Mouse (Mus musculus): ENCODE results near the gene Coa7. TPM values are rescaled to one million over a fixed set of nuclear protein-coding genes. Genes with fewer than 3 reads are reported as not detected.

Coa7 gene
- polyA plus RNA-seq, 1 experiment from 2014 or later: 49.0 TPM

GRCm38 (mm10) chr4:108323588-108323987, 4.4 kb upstream of the Coa7 start:
- Histone ChIP-seq H3K36me3 (replicated peaks) (no peaks in the 10 kb centered on the region), H3K4me1 (peaks cover 7% of the 10 kb centered on the region), H3K9ac (no peak overlapping the region), H3K4me2 (no peak overlapping the region), H3K27ac (no peak overlapping the region), H3K4me3 (replicated peaks) (no peak overlapping the region), H3K9me3 (0 out of 2 replicates have a peak, but pooled peaks cover 3% of the 10 kb centered on the region), H3K27me3 (no peaks in the 10 kb centered on the region)
- 70% methylated on average over 5 of the region's 5 CpGs for WGBS
- no peak for ATAC-seq (ENCODE audit: low FRiP score)

GRCm38 (mm10) chr4:108327071-108327579, 815 bp upstream of the Coa7 start:
- Histone ChIP-seq H3K36me3 (replicated peaks) (peaks cover 9% of the 10 kb centered on the region), H3K27me3 (no peaks in the 10 kb centered on the region), H3K27ac (peak overlapping the region; percentile 92), H3K9ac (peak overlapping the region; percentile 68; the same call in 1 of the 2 replicates), H3K4me3 (replicated peaks) (peak overlapping the region; percentile 67), H3K9me3 (no peaks in the 10 kb centered on the region), H3K4me2 (peak overlapping the region; percentile 53), H3K4me1 (peaks cover 11% of the 10 kb centered on the region)
- no peak; the same call in 1 of the 2 replicates for ATAC-seq (ENCODE audit: low FRiP score)
- WGBS: 41% methylated on average over 6 of the region's 6 CpGs

GRCm38 (mm10) chr4:108329840-108330239, 1.9 kb downstream of the Coa7 start:
- Histone ChIP-seq H3K27ac (no peak overlapping the region), H3K4me3 (replicated peaks) (no peak overlapping the region), H3K36me3 (replicated peaks) (peaks cover 34% of the 10 kb centered on the region), H3K9me3 (no peaks in the 10 kb centered on the region), H3K4me1 (peaks cover 11% of the 10 kb centered on the region), H3K27me3 (no peaks in the 10 kb centered on the region), H3K4me2 (no peak overlapping the region), H3K9ac (no peak overlapping the region)
- 95% methylated on average over 6 of the region's 6 CpGs for WGBS
- ATAC-seq (ENCODE audit: low FRiP score): no peak

DNA sequence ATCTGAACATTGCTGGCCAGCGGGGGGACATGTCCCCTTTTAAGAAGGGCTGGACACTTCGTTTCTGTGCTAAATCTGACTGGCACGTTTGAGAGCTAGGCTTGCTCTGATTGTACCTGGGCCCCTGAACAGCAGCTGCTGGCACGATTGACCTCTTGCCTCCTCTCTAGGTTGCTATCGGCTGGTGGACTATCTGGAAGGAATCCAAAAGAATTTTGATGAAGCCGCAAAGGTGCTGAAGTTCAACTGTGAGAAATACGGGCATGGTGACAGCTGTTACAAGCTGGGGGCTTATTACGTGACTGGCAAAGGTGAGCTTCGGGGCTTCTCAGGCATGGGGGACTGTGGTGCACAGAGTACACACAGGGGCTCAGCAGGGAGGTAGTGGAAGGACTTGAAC, 4.1 kb downstream of the Coa7 start:
- 90% methylated on average over 9 of the region's 9 CpGs for WGBS
- Histone ChIP-seq H3K36me3 (replicated peaks) (peaks cover 46% of the 10 kb centered on the region), H3K27ac (no peak overlapping the region)

DNA sequence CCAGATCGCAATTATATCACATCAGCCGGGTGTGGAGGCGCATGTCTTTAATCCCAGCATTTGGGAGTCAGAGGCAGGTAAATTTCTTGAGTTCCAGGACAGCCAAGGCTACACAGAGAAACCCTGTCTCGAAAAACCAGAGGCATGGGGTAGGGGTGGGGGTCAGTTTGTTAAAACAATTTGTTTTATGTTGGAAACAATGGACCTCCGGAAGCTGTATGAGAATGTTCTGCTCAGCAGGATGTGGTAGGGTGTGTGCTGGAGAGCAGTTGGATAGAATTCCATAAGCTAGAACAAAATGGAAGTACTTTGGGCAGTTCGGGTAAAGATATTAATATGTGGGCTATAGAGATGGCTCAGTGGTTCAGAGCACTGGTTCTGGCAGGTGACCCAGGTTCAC, 7.5 kb downstream of the Coa7 start:
- peaks cover 61% of the 10 kb centered on the region for H3K36me3 ChIP-seq (replicated peaks)
- H3K4me2 ChIP-seq: no peak overlapping the region
- no peak for ATAC-seq (ENCODE audit: low FRiP score)
- H3K9me3 ChIP-seq: no peaks in the 10 kb centered on the region
- H3K4me3 ChIP-seq (replicated peaks): no peak overlapping the region
- H3K27me3 ChIP-seq: no peaks in the 10 kb centered on the region
- H3K27ac ChIP-seq: no peak overlapping the region
- peaks cover 14% of the 10 kb centered on the region for H3K4me1 ChIP-seq
- 93% methylated on average over 6 of the region's 6 CpGs for WGBS
- no peak overlapping the region for H3K9ac ChIP-seq

More for the DNA sequence above, 4.1 kb downstream of the Coa7 start:
- Histone ChIP-seq H3K4me1 (peaks cover 10% of the 10 kb centered on the region), H3K4me3 (replicated peaks) (no peak overlapping the region), H3K9ac (no peak overlapping the region), H3K9me3 (no peaks in the 10 kb centered on the region), H3K4me2 (no peak overlapping the region), H3K27me3 (no peaks in the 10 kb centered on the region)
- ATAC-seq (ENCODE audit: low FRiP score): no peak

DNA sequence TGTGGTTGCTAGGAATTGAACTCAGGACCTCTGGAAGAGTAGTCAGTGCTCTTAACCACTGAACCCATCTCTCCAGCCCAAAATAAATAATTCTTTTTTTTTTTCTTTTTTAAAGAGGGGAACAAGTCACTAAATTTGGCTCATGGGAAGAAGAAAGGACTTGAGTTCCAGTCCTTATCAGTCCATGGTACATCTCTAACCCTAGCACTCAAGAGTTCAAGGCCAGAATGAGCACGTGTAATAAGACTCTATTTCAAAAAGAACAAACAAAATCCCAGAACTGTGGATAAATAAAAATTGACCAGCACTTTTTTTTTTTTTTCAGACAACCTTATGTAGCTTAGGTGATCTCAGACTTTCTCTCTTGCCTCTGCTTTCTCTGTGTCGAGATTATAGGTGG, 8.8 kb downstream of the Coa7 start:
- Histone ChIP-seq H3K9ac (no peak overlapping the region), H3K27me3 (no peaks in the 10 kb centered on the region), H3K9me3 (no peaks in the 10 kb centered on the region), H3K4me1 (peaks cover 14% of the 10 kb centered on the region), H3K4me3 (replicated peaks) (no peak overlapping the region), H3K27ac (no peak overlapping the region), H3K4me2 (no peak overlapping the region), H3K36me3 (replicated peaks) (peaks cover 61% of the 10 kb centered on the region)
- ATAC-seq (ENCODE audit: low FRiP score): no peak
- 85% methylated on average over 2 of the region's 2 CpGs for WGBS

DNA sequence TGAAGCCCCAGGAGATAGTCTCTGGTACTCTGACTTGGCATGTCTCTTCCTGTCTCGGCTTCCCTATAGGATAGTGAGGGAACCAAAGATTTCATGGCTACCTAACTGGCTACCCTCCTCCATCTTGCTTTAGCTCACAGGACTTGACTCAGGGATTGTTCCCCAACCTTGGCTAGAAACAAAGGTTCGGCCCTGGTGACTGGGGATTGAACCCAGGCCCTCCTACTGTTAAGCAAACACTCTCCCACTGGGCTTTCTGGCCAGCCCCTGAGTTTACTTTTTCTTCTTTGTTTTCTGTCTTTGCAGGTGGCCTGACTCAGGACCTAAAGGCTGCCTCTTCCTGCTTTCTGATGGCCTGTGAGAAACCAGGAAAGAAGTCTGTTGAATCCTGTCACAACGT, 9.9 kb downstream of the Coa7 start:
- Histone ChIP-seq H3K27ac (peak overlapping the region; percentile 73), H3K27me3 (no peaks in the 10 kb centered on the region), H3K4me2 (no peak overlapping the region), H3K36me3 (replicated peaks) (peaks cover 52% of the 10 kb centered on the region), H3K9me3 (no peaks in the 10 kb centered on the region), H3K4me3 (replicated peaks) (no peak overlapping the region), H3K9ac (no peak overlapping the region), H3K4me1 (peaks cover 14% of the 10 kb centered on the region)
- ATAC-seq (ENCODE audit: low FRiP score): no peak
- WGBS: 38% methylated on average over 3 of the region's 3 CpGs

DNA sequence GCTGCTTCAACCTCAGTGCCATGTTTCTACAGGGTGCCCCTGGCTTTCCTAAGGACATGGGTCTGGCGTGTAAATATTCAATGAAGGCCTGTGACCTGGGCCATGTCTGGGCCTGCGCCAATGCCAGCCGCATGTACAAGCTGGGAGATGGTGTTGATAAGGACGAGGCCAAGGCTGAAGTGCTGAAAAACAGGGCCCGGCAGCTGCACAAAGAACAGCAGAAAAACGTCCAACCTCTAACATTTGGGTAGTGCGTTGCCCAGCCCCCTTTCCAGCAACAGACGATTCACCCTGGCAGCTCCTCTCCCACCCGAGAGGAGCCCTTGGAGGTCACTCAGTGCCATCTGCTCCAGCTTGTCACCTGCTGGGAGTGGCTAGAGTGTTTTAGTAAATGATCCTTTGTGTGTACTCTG, 10.4 kb downstream of the Coa7 start:
- Histone ChIP-seq H3K27ac (peak overlapping the region; percentile 73), H3K27me3 (no peaks in the 10 kb centered on the region), H3K4me2 (no peak overlapping the region), H3K9ac (no peak overlapping the region; the same call in 1 of the 2 replicates), H3K4me3 (replicated peaks) (no peak overlapping the region), H3K4me1 (peaks cover 14% of the 10 kb centered on the region), H3K36me3 (replicated peaks) (peaks cover 47% of the 10 kb centered on the region), H3K9me3 (no peaks in the 10 kb centered on the region)
- 72% methylated on average over 9 of the region's 9 CpGs for WGBS
- 0 out of 2 replicates have a peak, but pooled peaks have one; percentile 43 for ATAC-seq (ENCODE audit: low FRiP score)

DNA sequence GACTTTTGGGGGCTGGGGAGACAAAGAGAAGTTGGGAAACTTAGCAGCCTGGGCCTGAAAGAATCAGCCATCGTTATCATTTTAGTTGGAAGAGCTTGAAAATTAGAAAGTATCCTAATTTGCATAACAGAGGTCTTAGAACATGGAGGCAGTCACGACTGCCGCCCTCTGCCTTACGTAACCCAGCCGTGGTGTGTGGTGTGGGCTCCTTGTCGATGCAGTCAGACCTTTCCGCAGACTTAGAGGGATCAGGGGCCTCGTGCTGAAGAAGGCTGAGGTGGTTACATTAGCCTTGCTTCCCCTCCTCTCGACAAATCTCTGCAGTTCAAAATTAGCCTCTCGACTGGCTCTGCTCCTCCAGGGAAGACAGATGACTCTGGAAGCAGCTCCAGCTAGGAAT, 10.9 kb downstream of the Coa7 start:
- H3K9me3 ChIP-seq: no peaks in the 10 kb centered on the region
- peak overlapping the region; percentile 42 for H3K9ac ChIP-seq
- WGBS: 56% methylated on average over 10 of the region's 10 CpGs
- H3K4me2 ChIP-seq: no peak overlapping the region
- H3K4me1 ChIP-seq: peaks cover 14% of the 10 kb centered on the region
- no peaks in the 10 kb centered on the region for H3K27me3 ChIP-seq
- H3K4me3 ChIP-seq (replicated peaks): no peak overlapping the region
- peaks cover 44% of the 10 kb centered on the region for H3K36me3 ChIP-seq (replicated peaks)
- peak overlapping the region; percentile 73 for H3K27ac ChIP-seq
- 0 out of 2 replicates have a peak, but pooled peaks have one; percentile 33 for ATAC-seq (ENCODE audit: low FRiP score)

DNA sequence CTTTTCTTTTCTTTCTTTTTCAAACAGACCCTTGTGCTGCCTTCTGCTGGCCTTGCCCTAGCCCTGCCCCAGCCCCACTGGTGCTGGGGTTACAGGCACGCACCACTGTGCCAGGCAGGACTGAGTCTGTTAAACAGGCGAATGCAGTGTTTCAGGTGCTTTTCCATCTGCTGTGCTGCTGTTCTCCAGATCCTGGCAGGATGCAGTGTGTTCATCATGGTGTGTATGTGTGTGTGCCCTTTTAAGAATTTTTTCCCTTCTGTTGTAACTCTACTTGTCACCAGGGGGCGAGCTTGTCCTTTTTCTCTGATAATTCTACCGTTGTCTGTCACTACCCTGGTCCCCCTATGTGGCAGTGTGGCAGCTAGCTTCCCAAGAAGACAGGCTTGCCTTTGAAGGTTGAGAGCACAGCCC, 11.3 kb downstream of the Coa7 start:
- peaks cover 39% of the 10 kb centered on the region for H3K36me3 ChIP-seq (replicated peaks)
- peak overlapping the region; percentile 73 for H3K27ac ChIP-seq
- no peaks in the 10 kb centered on the region for H3K9me3 ChIP-seq
- no peak overlapping the region for H3K4me2 ChIP-seq
- no peaks in the 10 kb centered on the region for H3K27me3 ChIP-seq
- 17% methylated on average over 4 of the region's 4 CpGs for WGBS
- H3K4me3 ChIP-seq (replicated peaks): no peak overlapping the region
- H3K4me1 ChIP-seq: peaks cover 16% of the 10 kb centered on the region
- peak; percentile 79 for ATAC-seq (ENCODE audit: low FRiP score)
- H3K9ac ChIP-seq: peak overlapping the region; percentile 42

DNA sequence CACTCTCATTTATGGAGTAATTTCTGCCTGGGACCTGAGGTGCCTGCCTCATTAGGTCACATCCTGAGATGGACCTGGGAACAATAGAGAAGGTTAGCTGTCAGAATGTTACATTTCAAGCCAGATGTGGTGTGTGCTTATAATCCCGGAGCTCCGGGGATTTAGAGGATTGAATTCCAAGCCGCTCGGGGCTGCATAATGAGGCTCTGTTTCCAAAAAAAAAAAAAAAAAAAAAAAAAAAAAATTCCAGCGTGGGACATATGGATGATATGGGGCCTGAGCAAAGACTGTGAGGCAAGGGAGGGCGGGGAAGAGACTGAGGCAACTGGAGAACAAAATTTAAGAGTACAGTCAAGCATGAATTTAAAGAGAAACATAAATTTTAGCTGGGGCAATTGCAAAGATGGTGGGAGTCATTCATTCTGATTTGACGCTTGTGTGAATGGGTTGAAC, 16.7 kb downstream of the Coa7 start:
- Histone ChIP-seq H3K9ac (no peak overlapping the region), H3K27ac (peak overlapping the region; percentile 36), H3K36me3 (replicated peaks) (0 out of 2 replicates have a peak, but pooled peaks cover 2% of the 10 kb centered on the region), H3K4me3 (replicated peaks) (no peak overlapping the region), H3K9me3 (no peaks in the 10 kb centered on the region), H3K27me3 (no peaks in the 10 kb centered on the region), H3K4me2 (no peak overlapping the region), H3K4me1 (peaks cover 33% of the 10 kb centered on the region)
- 0 out of 2 replicates have a peak, but pooled peaks have one; percentile 27 for ATAC-seq (ENCODE audit: low FRiP score)
- 4% methylated on average over 7 of the region's 7 CpGs for WGBS

- ATAC-seq (ENCODE audit: low FRiP score): no peak
- H3K4me3 ChIP-seq (replicated peaks): no peak overlapping the region
- no peaks in the 10 kb centered on the region for H3K9me3 ChIP-seq
- H3K36me3 ChIP-seq (replicated peaks): no peaks in the 10 kb centered on the region
- peaks cover 45% of the 10 kb centered on the region for H3K4me1 ChIP-seq
- no peaks in the 10 kb centered on the region for H3K27me3 ChIP-seq
- WGBS: 19% methylated on average over 4 of the region's 5 CpGs
- H3K4me2 ChIP-seq: no peak overlapping the region
- no peak overlapping the region for H3K9ac ChIP-seq
- peak overlapping the region; percentile 36; the same call in 1 of the 2 replicates for H3K27ac ChIP-seq
Observed at GRCm38 (mm10) chr4:108345826-108346225, 17.9 kb downstream of the Coa7 start.

GRCm38 (mm10) chr4:108347111-108347510, 19.2 kb downstream of the Coa7 start:
- no peaks in the 10 kb centered on the region for H3K36me3 ChIP-seq (replicated peaks)
- peaks cover 51% of the 10 kb centered on the region for H3K4me1 ChIP-seq
- ATAC-seq (ENCODE audit: low FRiP score): no peak
- H3K9me3 ChIP-seq: no peaks in the 10 kb centered on the region
- no peak overlapping the region for H3K4me3 ChIP-seq (replicated peaks)
- no peak overlapping the region for H3K9ac ChIP-seq
- 89% methylated on average over 5 of the region's 5 CpGs for WGBS
- no peaks in the 10 kb centered on the region for H3K27me3 ChIP-seq
- no peak overlapping the region for H3K27ac ChIP-seq
- H3K4me2 ChIP-seq: no peak overlapping the region
